Mouse (Mus musculus) adrenal gland (tissue): ENCODE results near the gene Dvl1.

ENCODE experiments used
- intact Hi-C: fragments of 180-260 bp; cut with DNase I; formaldehyde crosslinking; loops from one replicate; pipeline ENCODE4 v1.15.1; 2025

The Dvl1 gene

GRCm38 (mm10) chr4:155839483-155839910, 7.7 kb upstream of the Dvl1 start, which contains the start of gene Mxra8:
Mxra8 (plus strand) TSS chr4:155839680.
- intact Hi-C loops: no loop called here

GRCm38 (mm10) chr4:155840076-155841002, 6.9 kb upstream of the Dvl1 start:
- intact Hi-C loops: no loop called here

- intact Hi-C loops: no loop called here
Observed at GRCm38 (mm10) chr4:155841003-155841454, 6.2 kb upstream of the Dvl1 start.

- intact Hi-C loops: no loop called here
Observed at GRCm38 (mm10) chr4:155841651-155842270, 5.4 kb upstream of the Dvl1 start.

- intact Hi-C loops: no loop called here
Observed at GRCm38 (mm10) chr4:155843231-155843630, 4.0 kb upstream of the Dvl1 start.

- intact Hi-C loops: no loop called here
Observed at GRCm38 (mm10) chr4:155847591-155848352, 570 bp downstream of the Dvl1 start.

GRCm38 (mm10) chr4:155848434-155849095, 1.4 kb downstream of the Dvl1 start:
- intact Hi-C loops: no loop called here

- intact Hi-C loops: no loop called here
Observed at GRCm38 (mm10) chr4:155849391-155849790, 2.2 kb downstream of the Dvl1 start.

GRCm38 (mm10) chr4:155849792-155850451, 2.7 kb downstream of the Dvl1 start:
- intact Hi-C loops: no loop called here

GRCm38 (mm10) chr4:155851368-155851767, 4.2 kb downstream of the Dvl1 start:
- intact Hi-C loops: no loop called here

- intact Hi-C loops: no loop called here
Observed at GRCm38 (mm10) chr4:155851951-155852411, 4.8 kb downstream of the Dvl1 start.

GRCm38 (mm10) chr4:155853421-155853820, 6.2 kb downstream of the Dvl1 start:
- intact Hi-C loops: no loop called here

- intact Hi-C loops: no loop called here
Observed at GRCm38 (mm10) chr4:155854991-155855390, 7.8 kb downstream of the Dvl1 start.

GRCm38 (mm10) chr4:155856071-155856470, 8.9 kb downstream of the Dvl1 start:
- intact Hi-C loops: no loop called here

- intact Hi-C loops: no loop called here
Observed at GRCm38 (mm10) chr4:155856881-155857280, 9.7 kb downstream of the Dvl1 start.

- intact Hi-C loops: no loop called here
Observed at GRCm38 (mm10) chr4:155859318-155859717, 12.1 kb downstream of the Dvl1 start.

GRCm38 (mm10) chr4:155861787-155862186, 14.6 kb downstream of the Dvl1 start:
- intact Hi-C loops: no loop called here

- intact Hi-C loops: no loop called here
Observed at GRCm38 (mm10) chr4:155863001-155863400, 15.8 kb downstream of the Dvl1 start, which contains the start of gene Tas1r3. Tas1r3 (minus strand) TSS chr4:155863362.

GRCm38 (mm10) chr4:155868614-155869298, 21.6 kb downstream of the Dvl1 start:
- intact Hi-C loops: no loop called here
